Mouse (Mus musculus) left cerebral cortex, postnatal 25 days (tissue): Measurements from ENCODE around the gene March8. TPM values are rescaled to one million over a fixed set of nuclear protein-coding genes. Genes with fewer than 3 reads are reported as not detected.

Experiments used
- DNase-seq, 2 experiments: peaks; one replicate each; pipeline ENCODE4 v3.0.0; 2022; ENCODE audit warnings: low spot score in 2 of 2, mixed read lengths in 1 of 2
- intact Hi-C: fragments of 180-260 bp; cut with DNase I; formaldehyde crosslinking; loops from one replicate; pipeline ENCODE4 v1.15.1; 2025
- total RNA-seq, 2 experiments: library from RNA; stranded (reverse); gene quantifications; 2 replicates each; pipeline ENCODE4 v1.2.3; 2021

March8 gene
- total RNA-seq, 2 experiments from 2014 or later: 45.7 to 48.9 TPM

GRCm38 (mm10) chr6:116438864-116439263 lies 101.0 kb downstream of the March8 start:
- DNase-seq: no peak
- intact Hi-C loops: no loop called here

GRCm38 (mm10) chr6:116439531-116439930 lies 101.7 kb downstream of the March8 start:
- intact Hi-C loops: no loop called here
- DNase-seq: no peak

GRCm38 (mm10) chr6:116440447-116440846 lies 102.6 kb downstream of the March8 start:
- no peak for DNase-seq
- intact Hi-C loops: no loop called here

- DNase-seq: no peak
- intact Hi-C loops: no loop called here
Measured at GRCm38 (mm10) chr6:116440849-116441248, 103.0 kb downstream of the March8 start.

- intact Hi-C loops: no loop called here
- peak in 1 of 2 experiments; percentile 7 for DNase-seq
Measured at GRCm38 (mm10) chr6:116455781-116456180, 118.0 kb downstream of the March8 start.

GRCm38 (mm10) chr6:116456482-116456881 lies 118.7 kb downstream of the March8 start:
- no peak for DNase-seq
- intact Hi-C loops: no loop called here

GRCm38 (mm10) chr6:116458728-116459127 lies 120.9 kb downstream of the March8 start:
- intact Hi-C loops: no loop called here
- DNase-seq: no peak

Other genes with a start within 250 kb of the March8 start
- gene Tmcc1, start 144.5 kb upstream of the March8 start, total RNA-seq: 10 to 100 TPM; 70.3 to 80.1 TPM
- 10 to 100 TPM; 82.5 to 93.5 TPM for gene Washc2, start 130.0 kb upstream of the March8 start, total RNA-seq
- 1 to 10 TPM; 8.2 to 9.1 TPM for gene Zfand4, start 73.8 kb upstream of the March8 start, total RNA-seq
- 1 to 10 TPM; 1.1 to 3.1 TPM for gene Alox5, start 123.2 kb downstream of the March8 start, total RNA-seq
- not detected for gene Olfr211, start 151.1 kb downstream of the March8 start, total RNA-seq
- gene Olfr212, start 168.5 kb downstream of the March8 start, total RNA-seq: not detected
- gene Olfr213, start 200.4 kb downstream of the March8 start, total RNA-seq: not detected
- gene Gm5580, start 213.1 kb downstream of the March8 start, total RNA-seq: 1 to 10 TPM; 1.7 to 2.6 TPM
- not detected for gene Olfr214, start 216.2 kb downstream of the March8 start, total RNA-seq
- not detected for gene Olfr215, start 246.2 kb downstream of the March8 start, total RNA-seq